Mouse (Mus musculus) megakaryocyte, adult 5-6 weeks (primary cell): ENCODE results near the gene Zc3h12b. TPM values are rescaled to one million over a fixed set of nuclear protein-coding genes. Genes with fewer than 3 reads are reported as not detected.

Experiments used
- total RNA-seq, 2 experiments: library from RNA; stranded (forward) in 1 of 2; stranded (reverse) in 1 of 2; fragments of 153-499, 151-499 nt in 1 of 2; fragments of 221-1000, 200-1000 nt in 1 of 2; gene quantifications; 2 replicates each; pipeline versions ENCODE4 v1.2.3 to v1.2.4; 2015 to 2017

Zc3h12b gene
- total RNA-seq, 2 experiments from 2014 or later, result 0.26 TPM; not detected in 1

Other genes with a start within 250 kb of the Zc3h12b start
- not detected in 2 replicates for gene Asb12, start 153.7 kb upstream of the Zc3h12b start, total RNA-seq (2015)
- gene Asb12, start 153.7 kb upstream of the Zc3h12b start, total RNA-seq (2017), result not detected in 2 replicates
- not detected in 2 replicates for gene Pfn5, start 153.6 kb upstream of the Zc3h12b start, total RNA-seq (2015)
- not detected in 2 replicates for gene Pfn5, start 153.6 kb upstream of the Zc3h12b start, total RNA-seq (2017)
- gene Zc4h2, start 53.2 kb upstream of the Zc3h12b start, total RNA-seq (2015), result 2.7 and 3.5 TPM in 2 replicates
- gene Zc4h2, start 53.2 kb upstream of the Zc3h12b start, total RNA-seq (2017), result 1.2 and 2.5 TPM in 2 replicates
- gene Las1l, start 245.3 kb downstream of the Zc3h12b start, total RNA-seq (2015), result 8.5 and 9.7 TPM in 2 replicates
- 11.4 and 12.0 TPM in 2 replicates for gene Las1l, start 245.3 kb downstream of the Zc3h12b start, total RNA-seq (2017)